Mouse (Mus musculus) telencephalon, adult 2 months (tissue): Measurements from ENCODE around the gene Bach2.

Source experiments
- DNase-seq: peaks from one replicate; pipeline ENCODE4 v3.0.0-alpha.2; 2011; ENCODE audit warnings: low read depth, low spot score

Bach2 gene

DNA sequence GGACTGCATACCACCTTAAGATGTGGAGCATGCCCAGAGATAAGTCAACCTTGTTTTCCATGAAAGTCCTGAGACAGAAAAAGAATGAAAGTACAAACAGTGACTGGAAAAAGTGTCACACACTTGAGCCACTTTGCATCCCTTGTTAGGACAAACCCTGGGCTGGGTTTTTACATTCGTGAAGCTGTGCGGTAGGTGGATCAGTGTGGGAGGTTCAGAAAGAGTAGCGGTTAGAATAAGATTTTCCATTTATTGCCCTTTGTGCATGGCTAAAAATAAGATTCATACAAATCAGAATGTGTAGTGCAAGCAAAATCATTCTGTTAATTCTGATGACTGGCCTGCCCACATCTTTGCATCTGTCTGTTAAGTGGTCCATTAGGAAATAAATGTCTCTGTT, 187.0 kb downstream of the Bach2 start:
- DNase-seq: no peak

DNA sequence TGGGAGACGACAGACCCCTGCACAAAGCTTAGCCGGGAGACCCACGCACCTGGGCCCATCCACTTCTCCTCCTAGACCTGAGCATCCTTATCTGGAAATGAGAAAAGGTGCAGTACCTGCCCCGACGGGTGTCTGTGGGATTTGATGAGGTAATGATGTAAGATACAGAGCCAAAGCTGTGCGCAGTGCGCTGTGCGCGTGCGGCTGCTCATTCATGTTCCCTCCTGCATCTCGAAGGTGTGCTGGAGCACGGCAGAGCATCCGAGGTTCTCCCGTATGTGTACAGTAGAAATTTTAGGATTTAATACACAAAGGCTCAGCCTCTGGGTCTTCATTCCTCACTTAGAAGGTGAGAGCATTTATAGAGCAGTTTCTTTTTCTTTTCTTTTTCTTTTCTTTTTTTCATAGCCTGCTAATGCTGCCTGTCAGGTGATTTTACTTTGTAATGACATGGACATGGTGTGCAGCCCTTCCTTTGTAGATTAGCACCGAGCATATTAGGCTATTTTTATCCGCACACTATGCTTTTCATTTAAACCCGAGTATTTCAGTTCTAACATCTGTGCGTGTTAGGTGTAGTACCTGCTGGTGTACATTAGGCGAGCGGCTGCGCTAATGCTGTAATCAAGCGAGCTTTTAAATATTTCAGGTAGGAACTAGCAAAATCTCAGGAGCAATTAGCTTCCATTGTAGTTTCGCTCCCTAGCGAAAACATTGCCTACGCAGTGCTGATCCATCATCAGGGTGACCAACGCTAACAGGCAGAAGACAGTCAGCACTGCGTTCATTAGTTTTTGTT, 188.4 kb downstream of the Bach2 start:
- DNase-seq: no peak

DNA sequence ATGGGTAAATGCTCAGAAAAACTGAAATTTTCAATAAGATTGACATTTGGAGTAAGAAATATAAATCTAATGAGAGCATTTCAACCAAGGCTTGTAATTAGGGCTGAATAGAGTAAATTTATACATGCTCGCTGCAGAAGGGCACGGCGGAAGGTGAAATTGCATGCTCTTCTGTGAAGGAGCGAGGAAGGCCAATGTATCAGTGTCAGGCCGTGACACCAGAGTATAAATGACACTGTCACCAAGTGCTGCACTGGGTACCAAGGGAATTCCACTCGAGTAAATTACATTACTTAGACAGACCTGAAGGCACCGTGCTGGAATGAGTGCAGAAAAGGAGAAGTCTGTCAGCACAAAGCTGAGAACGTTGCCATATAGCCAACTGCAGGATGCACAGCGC, 190.1 kb downstream of the Bach2 start:
- DNase-seq: no peak

DNA sequence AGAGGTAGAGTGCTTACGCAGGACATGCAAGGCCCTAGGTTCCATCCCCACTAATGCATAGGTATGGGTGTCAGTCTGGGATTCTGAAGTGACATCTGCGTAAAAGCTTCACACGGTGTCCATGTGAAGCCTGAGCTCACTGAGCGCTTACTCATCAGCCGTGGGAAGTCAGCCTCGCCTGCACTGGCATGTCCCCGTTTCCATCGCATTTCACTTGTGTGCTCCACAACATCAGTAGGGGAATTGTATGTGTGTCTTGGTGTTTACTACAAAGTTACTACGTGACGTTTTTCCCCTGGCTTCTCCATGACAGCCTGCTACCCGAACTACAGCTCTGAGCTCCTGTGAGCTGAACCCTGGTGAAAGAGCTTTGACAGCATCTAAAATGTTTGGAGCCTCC, 191.5 kb downstream of the Bach2 start:
- DNase-seq: no peak

DNA sequence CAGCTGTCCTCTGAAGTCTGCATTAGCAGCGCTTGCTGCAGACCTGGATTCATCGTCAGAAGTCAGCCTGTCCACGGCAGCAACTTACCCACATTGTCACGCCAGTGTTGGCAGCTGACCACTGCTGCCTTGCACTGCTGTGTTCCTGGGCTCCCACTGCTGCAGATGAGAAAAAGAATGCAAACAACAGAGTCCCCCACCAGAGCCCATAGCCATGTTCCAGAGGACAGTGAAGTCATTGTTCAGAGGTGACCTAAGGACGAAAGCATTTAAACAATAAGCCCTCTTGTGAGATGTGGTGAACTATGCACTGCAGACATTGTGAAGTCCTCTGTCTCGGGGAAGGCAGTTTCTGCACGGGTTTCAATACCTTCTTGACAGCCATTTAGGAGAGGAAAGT, 192.4 kb downstream of the Bach2 start:
- peak; percentile 77 for DNase-seq

DNA sequence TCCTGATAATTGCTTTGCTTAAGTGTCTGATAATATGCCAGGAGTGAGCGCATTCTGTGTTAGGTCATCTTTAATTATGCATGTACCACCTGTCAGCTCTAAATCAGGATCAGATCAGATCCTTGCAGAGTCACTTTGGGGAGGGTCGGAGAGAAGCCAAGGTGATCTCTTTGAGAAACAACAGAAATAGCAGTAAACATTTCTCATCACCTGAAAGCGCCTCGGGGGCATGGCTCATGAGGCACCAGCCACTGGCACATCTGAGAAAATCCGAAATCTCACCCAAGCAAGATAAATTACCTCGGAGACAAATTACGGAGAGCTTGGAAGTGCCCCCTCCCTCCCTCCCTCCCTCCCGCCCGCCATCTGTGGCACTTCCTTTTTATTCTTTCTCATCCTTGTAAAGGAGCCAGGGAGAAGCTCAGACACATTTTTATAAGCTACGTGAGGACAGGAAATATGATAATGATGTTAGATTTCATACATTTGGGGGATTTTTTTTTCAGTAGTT, 193.7 kb downstream of the Bach2 start:
- DNase-seq: peak; percentile 68

DNA sequence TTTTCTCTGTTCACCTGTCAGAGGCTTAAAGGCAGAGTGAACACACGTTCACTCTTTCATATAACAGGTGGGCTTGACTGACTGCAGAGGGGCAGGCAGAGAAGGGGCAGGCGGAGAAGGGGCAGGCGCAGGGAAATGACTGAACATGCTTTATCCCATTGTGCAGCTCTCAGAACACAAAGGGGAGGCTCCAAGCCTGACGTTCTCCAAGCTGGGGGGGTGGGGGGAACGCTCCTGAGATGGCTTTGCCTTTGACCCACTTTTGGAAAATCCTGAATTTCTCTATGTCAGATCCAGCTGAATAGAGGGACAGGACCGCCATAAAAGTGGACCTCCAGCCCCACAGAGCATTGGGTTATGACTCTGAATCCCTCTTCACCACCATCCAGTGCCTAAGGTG, 194.3 kb downstream of the Bach2 start:
- DNase-seq: no peak

DNA sequence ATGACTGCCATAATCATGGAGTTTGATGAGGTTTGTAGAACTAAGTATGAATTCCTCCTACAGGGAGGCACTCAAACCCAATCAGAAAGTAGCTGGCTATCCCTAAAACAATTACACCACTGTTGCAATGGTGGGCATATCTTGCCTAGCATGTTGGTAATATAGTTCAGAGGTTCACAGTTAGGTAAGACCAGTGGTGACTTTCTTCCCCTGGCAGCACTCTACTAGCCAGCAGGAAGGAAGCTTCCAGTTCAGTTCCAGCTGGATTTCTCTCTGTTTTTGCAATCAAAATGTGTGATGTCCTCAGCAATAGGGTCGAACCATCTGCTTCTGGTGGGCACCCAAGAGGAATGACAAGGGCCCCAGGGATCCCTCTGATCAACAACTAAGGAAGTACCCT, 196.0 kb downstream of the Bach2 start:
- DNase-seq: no peak

DNA sequence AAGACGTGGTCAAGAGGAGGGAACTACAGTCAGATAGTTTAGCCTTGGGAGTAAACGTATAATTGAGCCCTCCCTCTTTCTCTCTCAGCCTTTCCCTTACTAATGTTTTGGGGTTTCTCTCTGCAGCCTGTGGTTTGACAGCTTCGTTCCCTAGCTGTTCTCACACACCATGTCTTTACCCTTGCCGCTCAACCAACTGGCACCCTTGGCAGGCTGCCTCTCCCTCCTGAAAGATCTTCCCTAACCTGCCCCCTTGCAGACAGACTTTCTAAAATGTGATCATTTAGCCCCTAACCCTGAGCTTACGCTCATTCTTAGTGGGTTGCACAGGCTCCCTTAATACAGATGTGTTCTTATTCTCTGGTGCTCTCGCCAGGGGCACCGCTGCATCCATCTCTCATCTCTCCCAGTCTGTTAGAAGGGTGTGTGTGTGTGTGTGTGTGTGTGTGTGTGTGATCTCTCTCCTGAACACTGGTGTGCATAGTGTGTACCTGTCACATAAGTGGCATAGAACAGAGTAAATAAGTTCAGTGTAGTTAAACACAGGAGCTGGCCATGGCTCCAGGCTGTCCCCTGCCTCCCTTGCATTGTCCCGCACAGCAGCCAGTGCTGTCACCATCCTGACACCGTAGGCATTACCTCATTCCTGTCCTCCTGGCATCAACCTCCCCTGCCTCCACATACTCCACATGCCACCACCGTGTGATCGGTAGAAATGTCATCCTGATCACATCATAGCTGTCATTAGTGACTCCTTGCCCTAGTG, 201.6 kb downstream of the Bach2 start:
- no peak for DNase-seq

DNA sequence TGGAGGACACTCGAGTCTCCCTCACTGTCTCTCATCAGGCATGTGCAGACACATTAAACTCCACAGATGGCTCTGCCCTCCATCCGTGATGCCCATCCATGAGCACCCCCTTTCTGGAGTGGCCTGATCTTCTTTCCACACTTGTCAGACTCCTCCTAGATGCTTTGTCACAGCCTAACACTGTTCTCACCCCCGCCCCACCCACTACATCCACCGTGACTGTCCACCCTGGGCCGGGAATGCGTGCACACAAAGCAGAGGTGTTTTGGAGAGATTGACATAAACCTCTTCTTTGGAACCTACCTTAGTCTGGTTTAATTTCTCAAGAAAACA, 202.1 kb downstream of the Bach2 start:
- no peak for DNase-seq

DNA sequence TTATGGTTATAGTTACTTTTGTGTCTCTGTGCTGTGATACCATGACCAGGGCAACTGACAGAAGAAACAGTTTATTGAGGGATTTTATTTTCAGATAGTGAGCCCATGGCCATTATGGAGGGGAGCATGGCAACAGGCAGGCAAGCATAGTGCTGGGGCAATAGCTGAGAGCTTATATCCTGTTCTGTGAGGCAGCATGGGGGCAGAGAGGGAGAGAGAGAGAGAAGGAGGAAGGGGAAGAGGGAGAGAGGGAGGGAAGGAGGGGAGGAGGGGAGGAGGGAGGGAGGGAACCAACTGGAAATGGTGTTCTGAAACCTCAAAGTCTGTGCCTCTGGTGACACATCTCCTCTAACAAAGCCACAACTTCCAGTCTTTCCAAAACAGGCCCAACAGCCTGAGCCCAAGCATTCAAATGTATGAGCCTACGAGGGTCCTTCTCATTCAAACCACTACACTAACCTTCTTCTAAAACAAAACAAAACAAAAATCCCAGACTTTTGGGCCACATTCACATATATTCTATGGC, 206.1 kb downstream of the Bach2 start:
- no peak for DNase-seq

DNA sequence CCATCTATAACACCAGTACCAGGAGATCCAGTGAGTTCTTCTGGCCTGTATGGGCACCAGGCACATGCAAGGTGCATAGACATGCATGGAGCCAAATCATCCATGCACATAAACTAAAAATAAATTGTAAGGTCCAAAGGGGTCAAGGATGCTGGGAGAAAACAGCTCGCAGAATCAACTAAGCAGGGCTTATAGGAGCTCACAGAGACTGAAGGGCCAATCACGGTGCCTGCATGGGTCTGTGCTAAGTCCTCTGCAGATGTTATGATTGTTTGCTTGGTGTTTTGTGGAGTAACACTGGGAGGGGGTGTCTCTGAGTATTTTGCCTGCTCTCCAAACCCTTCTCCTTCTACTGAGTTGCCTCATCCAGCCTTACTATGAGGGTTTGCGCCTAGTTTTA, 209.2 kb downstream of the Bach2 start:
- DNase-seq: no peak

DNA sequence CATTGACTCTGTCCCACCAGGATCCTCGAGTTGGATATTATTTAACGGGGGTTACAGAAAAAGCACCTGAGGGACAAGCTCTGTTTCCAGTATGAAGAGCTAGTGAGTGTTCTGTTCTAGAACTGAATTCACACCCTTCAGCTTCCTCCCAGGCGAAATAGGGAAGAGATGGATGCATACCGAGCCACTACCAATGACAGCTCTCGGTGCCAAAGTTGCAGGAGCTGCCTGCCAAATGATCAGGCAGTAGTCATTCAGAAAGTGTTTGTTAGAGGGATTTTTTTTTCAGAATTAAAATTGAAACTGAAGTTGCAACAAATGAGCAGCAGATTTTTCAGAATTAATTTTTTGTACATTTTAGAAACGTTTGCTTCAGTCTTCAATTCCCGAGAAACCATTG, 223.4 kb downstream of the Bach2 start:
- no peak for DNase-seq

DNA sequence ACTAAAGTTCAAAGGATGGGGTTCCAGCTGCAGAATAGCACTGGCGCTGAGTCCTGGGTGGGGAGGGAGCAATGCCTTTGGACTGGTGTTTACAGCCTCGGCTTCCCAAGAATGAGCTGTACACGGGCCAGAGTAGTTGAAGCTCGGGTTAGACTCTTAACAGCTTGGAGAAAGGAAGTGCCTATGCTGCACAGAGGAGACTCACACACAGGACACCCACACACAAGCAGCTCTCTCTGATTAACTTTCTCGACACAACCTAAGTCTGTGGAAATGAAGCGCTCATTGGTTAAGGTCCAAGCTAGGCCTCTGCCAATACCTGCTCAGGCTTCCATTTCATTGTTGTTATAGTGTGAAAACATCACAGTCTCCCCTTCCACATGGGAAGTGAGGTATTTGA, 224.5 kb downstream of the Bach2 start:
- no peak for DNase-seq

DNA sequence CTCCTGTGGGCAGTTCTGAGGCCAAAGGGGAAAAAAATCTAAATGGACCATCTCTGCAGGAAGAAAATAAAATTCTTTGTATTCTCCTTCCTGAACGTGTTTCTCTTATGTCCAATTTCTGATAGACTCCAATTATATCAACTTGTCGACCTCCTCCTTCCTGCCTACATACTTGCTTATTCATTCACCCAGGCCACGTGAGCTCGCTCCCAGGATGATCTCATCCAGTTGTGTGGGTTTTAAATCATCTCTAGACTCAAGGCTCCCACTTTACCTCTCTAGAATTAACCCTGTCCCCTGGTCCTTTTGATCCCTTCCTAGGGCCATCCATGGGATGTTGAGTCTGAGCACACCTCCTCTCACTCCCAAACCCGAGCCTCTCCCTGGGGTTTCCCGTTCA, 225.9 kb downstream of the Bach2 start:
- no peak for DNase-seq

DNA sequence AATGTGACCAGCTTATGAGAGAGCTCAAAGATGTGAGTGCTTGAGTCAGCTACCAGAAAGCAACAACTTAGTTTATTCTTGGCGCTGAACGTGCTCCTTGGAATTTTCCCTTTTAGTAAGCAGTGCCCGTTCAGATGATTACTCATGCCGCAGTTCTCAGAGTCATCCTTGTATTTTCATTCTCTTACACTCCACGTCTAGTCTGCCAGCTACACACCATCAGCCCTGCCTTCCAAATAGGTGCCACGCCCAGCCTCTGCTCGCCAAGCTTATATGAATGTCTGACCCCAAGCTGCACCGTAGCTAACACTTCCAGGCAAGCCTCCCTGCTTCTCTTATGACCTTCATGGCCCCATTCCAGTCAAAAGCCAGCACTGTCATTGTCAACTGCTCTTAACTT, 227.4 kb downstream of the Bach2 start:
- no peak for DNase-seq

DNA sequence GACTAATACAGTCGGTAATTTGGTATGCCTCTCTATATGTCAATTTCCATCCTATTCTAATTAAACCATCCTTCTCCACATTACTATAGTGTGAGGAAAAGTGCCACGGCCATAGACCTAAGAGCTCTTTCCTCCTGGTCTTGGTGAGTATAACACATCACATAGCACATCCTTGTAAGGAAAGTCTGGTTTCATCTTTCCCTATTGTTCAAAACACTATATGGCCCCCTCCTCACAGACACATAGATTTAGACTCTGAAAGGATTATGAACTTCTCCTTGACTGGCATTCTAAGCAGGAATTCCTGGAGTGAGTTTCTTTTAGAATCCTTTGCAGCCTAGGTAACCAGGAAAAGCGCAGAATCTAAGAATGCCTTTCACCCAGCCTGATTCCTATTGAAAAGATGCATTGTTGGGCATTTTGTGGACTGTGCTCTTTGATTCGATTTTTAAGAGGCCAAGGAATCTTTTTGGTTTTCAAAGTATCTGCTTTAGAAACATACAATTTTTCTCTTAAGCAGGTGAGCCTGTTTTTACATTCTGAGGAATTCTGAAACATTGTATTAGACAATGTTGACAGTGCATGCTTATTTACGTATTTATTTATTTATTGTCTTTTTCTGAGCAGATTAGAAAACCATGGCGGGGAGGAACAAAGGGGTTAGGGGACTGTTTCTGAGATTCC, 239.5 kb downstream of the Bach2 start:
- no peak for DNase-seq

DNA sequence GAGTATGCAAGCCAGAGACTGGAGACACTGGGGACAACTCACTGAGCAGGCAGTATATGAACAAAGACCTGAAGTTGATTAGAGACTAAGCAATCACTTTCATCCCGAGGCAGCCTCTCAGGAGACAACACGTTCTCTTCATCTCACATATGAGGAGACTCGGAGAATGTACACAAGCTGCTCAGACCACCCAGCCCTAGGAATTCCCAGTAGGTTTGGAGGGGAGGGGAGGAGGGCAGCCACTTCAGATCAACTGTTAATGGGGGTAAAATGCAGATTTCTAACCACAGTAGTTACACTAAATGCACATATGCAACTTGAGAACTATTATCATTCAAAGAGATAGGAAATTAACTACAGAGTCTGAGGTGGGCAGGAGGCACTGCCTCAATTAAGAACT, 240.6 kb downstream of the Bach2 start:
- DNase-seq: no peak

DNA sequence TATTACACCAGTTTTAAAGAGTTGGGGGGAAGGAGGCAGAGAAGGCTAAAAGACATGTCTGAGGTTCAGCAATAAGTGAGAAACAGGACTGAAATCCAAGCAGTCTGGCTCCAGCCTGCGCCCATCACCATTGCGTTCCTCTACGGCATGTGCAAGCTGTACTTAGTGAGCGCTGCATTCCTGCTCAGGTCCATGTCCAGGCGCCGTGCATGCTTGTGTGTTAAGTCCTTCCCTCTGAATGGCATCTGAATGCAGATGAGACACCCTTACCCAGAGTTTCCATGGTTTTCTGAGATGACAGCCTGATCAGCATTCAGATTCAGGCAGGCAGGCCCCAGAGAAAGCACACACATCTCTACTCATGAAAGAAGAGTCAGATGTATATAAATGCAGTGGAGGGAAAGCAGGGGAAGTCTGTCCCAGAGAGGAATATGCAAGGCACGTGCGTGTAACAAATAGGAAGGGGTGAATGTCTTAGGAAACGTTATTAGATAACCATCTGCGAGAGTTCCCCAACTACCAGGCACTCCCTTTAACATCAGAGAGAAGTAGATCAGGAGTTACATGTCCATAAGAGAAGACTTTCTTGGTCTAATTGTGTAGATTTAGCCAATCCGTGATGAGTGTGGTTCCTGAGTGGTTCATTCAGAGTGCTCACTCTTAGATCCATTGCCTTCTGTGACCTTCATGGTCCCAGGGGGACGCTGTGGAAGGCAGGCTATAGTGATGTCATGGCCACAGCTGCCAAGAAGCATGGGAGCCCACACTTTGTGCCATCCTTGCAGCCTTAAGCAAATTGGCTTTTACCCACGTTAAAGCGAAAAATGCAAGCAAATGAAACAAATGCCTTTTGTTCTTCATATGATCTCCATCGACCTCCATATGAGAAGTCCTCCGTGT, 241.4 kb downstream of the Bach2 start:
- no peak for DNase-seq

DNA sequence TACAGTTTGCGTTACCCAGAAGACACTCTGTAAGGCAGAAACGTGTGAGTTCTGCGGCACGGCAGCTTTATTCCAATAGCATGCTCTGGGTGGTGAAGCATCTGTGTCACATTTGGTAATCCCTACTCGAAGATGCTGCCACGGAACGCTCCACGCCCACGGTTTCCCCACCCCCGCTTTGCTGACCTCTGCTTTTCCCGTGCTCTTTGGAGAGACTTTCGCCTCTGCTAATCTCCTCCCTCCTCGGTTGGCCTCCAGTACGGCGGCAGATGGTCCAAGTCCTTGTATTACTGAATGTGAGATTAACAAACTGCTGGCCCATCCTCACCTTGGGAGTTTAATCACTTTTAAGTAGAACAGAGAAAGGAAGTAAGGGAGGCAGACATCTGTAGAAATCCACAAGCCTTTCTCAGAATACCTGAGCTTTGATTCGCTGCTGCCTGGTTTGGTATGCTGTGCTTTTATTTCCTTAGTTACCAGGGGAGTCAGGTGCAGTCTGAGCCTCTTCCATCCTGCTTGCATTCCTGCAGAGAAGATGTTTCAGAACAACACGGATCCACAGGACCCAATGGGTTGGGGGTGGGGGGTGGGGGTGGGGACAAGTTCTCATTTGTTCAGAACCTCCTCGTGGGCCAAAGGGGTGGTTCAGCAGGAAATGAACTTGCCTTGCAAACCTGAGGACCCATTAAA, 242.9 kb downstream of the Bach2 start:
- no peak for DNase-seq

DNA sequence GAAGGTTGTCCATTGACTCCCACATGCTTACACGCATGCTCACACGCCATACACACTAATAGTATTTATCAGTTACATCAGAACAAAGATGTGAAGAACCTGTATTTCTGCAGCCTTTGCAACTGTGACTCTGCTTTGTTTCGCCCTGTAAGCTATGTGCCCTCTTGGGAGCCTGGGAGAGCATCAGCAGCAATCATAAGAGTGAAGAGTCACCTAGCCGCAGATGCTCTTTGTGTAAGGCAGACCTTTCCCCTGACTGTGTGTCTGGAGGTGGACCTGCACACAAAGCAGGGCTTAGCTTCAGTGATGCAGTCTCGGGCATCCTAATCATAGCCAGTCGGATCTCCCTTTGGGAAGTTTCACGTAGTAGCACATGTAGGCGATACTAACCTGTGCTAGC, 243.5 kb downstream of the Bach2 start:
- no peak for DNase-seq
